Mouse (Mus musculus) embryonic facial prominence, embryonic 10.5 days (tissue): ENCODE results near the gene Slc9c1. TPM values are rescaled to one million over a fixed set of nuclear protein-coding genes. Genes with fewer than 3 reads are reported as not detected.
"Not testable (repeated sequence)": the region's sequence is repeated elsewhere in the genome, so short reads cannot be mapped to it uniquely, and the experiment has no call there.

Experiments
- DNase-seq: peaks from one replicate; pipeline ENCODE4 v3.0.0-alpha.2; 2017; ENCODE audit warnings: low spot score
- H3K27ac ChIP-seq: fragments of 300-500 bp; sonication (generic); replicated peaks from 2 replicates; pipeline ENCODE4 v1.5.1; 2016; ENCODE audit warnings: mild to moderate bottlenecking
- H3K27me3 ChIP-seq: fragments of 300-500 bp; sonication (generic); replicated peaks from 2 replicates; pipeline ENCODE4 v1.6.1; 2016; ENCODE audit warnings: low read depth, mild to moderate bottlenecking; ENCODE audit not compliant: poor library complexity, severe bottlenecking
- H3K36me3 ChIP-seq: fragments of 300-500 bp; sonication (generic); replicated peaks from 2 replicates; pipeline ENCODE4 v1.6.1; 2016; ENCODE audit warnings: mild to moderate bottlenecking, moderate library complexity
- H3K4me1 ChIP-seq: fragments of 300-500 bp; sonication (generic); 2 replicates; pipeline ENCODE4 v1.6.1; 2016
- H3K4me3 ChIP-seq: fragments of 300-500 bp; sonication (generic); 2 replicates; pipeline ENCODE4 v1.5.1; 2016; ENCODE audit warnings: mild to moderate bottlenecking, moderate library complexity
- H3K9me3 ChIP-seq: fragments of 300-500 bp; sonication (generic); 2 replicates; pipeline ENCODE4 v1.6.1; 2016; ENCODE audit warnings: mild to moderate bottlenecking
- WGBS: fragments of 180-500 bp; shearing (Covaris S2); methylation state at CpG from one replicate; pipeline ENCODE4 v1.1.7; 2016; 5-methylcytosine and 5-hydroxymethylcytosine counted together
- polyA plus RNA-seq: library from polyadenylated mRNA; unstranded; fragments of >200 nt; fragmentation: Nextera tagmentation; extraction: Ambion mirVana; gene quantifications from 2 replicates; pipeline ENCODE4 v1.2.1, GENCODE M21; 2016

Gene Slc9c1
- polyA plus RNA-seq: not detected in 2 replicates

DNA sequence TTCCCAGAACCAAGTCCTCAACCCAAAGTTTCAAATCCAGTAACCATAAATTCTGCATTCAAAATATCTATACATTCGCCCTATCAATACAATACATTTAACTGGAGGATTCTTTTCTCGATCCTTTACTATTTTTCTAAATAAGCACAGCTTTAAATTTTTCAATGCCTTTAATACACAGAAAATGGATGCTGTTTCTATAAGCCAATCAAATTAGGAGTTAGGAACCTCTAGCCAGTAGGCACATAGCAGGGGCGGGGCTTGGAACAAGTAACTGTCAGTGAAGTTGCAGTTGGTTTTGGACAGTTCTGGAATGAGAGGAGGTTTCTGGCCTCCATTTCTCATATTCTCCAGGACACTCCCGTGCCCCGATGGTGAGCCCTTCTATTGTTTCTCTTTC is at the start of gene Slc9c1:
Gene Slc9c1 (plus strand): TSS at position 301 of the 400 bp plus-strand sequence.
- DNase-seq: no peak
- Histone ChIP-seq H3K27ac (no peak within 1 kb of the TSS), H3K36me3 (no peaks in the 10 kb centered on the region), H3K4me1 (no peaks in the 10 kb centered on the region), H3K4me3 (no peak within 1 kb of the TSS), H3K27me3 (no peaks in the 10 kb centered on the region), H3K9me3 (no peaks in the 10 kb centered on the region)
- WGBS: 92% methylated on average over 5 of the region's 5 CpGs

DNA sequence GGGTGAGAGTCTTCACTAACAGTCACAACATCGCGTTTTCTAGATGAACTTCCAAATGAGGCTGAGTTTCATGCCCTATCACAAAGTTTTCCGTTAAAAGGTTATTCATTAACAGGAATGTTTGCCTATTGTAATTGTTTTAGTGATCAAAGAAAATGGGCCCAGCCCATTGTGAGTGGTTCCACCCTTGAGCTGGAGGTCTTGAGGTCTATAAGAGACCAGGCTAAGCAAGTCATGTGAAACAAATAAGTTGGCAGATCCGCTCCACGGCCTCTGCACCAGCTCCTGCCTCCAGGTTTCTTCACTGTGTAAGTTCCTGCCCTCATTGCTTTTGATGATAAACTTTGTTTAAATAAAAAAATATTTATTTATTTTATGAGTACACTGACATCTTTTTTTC is 42.2 kb upstream of the Slc9c1 start, which contains the start of gene Gm609:
Gene Gm609 (minus strand): TSS at position 43 of the 400 bp plus-strand sequence.
- no peak within 1 kb of the TSS for H3K4me3 ChIP-seq
- WGBS: 83% methylated on average over 5 of the region's 5 CpGs
- H3K4me1 ChIP-seq: no peaks in the 10 kb centered on the region
- H3K9me3 ChIP-seq: no peaks in the 10 kb centered on the region
- H3K27me3 ChIP-seq: no peaks in the 10 kb centered on the region
- H3K27ac ChIP-seq: no peak within 1 kb of the TSS
- DNase-seq: no peak
- H3K36me3 ChIP-seq: no peaks in the 10 kb centered on the region

DNA sequence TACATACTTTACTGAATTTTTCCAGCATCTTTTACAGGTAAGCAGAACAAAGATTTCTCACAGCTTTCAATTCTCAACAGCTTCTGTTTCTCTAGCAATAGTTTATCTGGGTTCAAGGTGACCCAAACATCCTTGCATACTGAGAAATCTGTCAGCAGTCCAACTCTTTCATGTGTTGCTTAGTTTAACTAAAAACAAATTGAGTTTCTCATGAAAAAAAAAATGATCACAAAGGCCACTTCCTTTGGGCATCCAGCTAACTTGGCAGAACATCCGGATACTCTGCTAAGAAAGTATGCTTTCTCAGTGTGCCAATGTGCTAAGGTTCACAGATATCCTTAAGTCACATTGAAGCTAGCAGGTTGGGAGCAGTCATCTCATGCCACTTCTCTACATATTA is 39.8 kb upstream of the Slc9c1 start:
- Histone ChIP-seq H3K36me3 (no peaks in the 10 kb centered on the region), H3K27ac (no peak overlapping the region), H3K4me3 (no peak overlapping the region), H3K9me3 (no peaks in the 10 kb centered on the region), H3K27me3 (no peaks in the 10 kb centered on the region), H3K4me1 (no peaks in the 10 kb centered on the region)
- DNase-seq: no peak
- 78% methylated on average over 1 of the region's 1 CpGs for WGBS

DNA sequence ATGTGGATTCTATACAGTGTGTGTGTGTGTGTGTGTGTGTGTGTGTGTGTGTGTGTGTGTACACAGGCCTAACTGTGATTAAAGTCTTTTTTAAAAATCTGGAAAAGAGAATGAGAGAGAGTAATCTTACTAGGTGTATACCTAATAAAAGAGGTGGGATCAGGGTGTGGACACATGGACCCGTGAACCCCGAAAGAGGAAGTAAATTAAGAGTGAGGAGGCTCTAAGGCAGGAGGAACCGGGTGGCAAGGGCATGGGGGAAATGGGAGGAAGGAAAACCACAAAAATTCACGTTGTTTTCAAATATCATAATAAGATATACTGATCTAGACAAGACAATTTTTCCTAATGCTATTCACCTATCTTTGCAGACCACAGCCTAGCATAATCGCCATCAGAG is 9.6 kb upstream of the Slc9c1 start:
- Histone ChIP-seq H3K36me3 (no peaks in the 10 kb centered on the region), H3K4me3 (no peak overlapping the region), H3K27me3 (no peaks in the 10 kb centered on the region), H3K27ac (no peak overlapping the region), H3K4me1 (no peaks in the 10 kb centered on the region), H3K9me3 (no peaks in the 10 kb centered on the region)
- DNase-seq: no peak
- WGBS: 80% methylated on average over 5 of the region's 5 CpGs

DNA sequence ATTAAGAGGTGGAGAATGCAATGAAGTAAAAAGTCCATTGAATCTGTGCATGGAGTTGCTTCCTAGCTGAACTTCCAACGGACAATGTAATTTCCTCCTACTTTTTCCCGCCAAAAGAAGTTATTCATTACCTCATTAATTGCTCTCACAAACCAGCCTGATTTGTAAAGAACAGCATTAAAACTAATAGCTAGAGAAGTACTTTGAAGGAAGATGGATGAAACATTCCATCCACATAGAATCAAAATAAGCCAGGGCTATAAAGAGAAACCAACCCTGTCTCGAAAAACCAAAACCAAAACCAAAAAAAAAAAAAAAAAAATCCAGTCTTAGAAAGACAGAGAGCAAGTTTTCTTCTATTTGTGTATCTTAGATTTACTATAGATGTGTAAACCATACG is 3.2 kb upstream of the Slc9c1 start, which contains the start of gene Gm17783:
Gene Gm17783 (minus strand): TSS at position 101 of the 400 bp plus-strand sequence.
- H3K27ac ChIP-seq: no peak within 1 kb of the TSS
- no peaks in the 10 kb centered on the region for H3K27me3 ChIP-seq
- H3K36me3 ChIP-seq: no peaks in the 10 kb centered on the region
- no peaks in the 10 kb centered on the region for H3K9me3 ChIP-seq
- H3K4me3 ChIP-seq: no peak within 1 kb of the TSS
- no peaks in the 10 kb centered on the region for H3K4me1 ChIP-seq
- DNase-seq: no peak
- 86% methylated on average over 4 of the region's 4 CpGs for whole genome bisulfite sequencing

DNA sequence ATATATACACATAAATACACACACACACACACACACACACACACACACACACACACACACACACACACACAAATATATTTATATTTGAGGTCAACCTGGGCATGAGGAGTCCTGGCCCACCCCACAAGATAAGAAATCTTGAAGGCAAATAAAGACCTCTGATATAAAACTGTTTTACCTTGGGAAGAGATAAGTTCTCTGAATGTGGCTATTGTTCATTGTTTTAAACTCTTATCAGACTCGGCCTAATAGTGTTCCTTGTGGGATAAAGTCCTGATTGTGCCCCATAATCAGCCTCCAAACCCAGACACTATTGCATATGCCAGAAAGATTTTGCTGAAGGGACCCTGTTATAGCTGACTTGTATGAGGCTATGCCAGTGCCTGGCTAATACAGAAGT is 3.2 kb downstream of the Slc9c1 start:
- H3K27me3 ChIP-seq, H3K4me3 ChIP-seq, H3K9me3 ChIP-seq, H3K27ac ChIP-seq, DNase-seq, H3K36me3 ChIP-seq, H3K4me1 ChIP-seq: not testable (repeated sequence)
- 67% methylated on average over 1 of the region's 1 CpGs for WGBS

DNA sequence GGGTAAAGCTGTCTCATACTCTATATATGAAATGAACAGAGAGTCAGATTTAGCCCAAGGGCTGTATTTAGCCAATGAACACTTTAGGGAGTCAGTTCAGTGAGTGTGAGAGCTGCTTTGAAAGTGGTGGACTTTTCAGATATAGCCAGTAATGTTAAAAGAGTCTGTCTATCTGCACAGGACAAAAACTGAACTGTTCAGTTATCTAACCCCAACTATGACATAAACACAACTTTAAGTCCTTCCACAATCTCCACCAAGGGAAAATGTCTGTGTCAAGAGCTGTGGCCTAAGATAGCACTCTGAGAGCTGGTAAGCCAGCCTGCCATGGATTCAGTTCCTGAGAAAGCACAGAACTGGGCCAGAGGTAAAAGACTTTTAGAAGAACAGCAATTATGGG is 7.0 kb downstream of the Slc9c1 start:
- DNase-seq: no peak
- H3K27me3 ChIP-seq: no peaks in the 10 kb centered on the region
- no peaks in the 10 kb centered on the region for H3K9me3 ChIP-seq
- H3K4me1 ChIP-seq: no peaks in the 10 kb centered on the region
- H3K27ac ChIP-seq: no peak overlapping the region
- no peaks in the 10 kb centered on the region for H3K36me3 ChIP-seq
- H3K4me3 ChIP-seq: no peak overlapping the region

DNA sequence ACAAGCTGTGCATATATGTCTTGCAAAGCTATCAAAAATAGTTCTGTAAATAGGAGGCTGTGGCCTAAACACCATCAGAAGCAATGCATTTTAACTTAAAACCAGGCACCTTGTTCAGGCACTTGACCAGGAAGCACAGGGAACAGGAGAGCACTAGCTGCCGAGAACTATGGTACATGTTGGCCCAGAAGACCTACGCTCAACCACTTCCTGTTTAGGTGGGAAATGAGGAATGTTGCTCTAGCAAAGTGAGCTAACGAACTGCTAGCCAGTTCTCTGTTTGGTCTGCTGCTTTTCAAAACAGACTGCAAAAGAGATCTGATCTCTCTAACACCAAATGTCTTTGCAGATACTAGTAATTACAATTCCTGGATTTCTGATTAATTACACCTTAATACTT is 9.2 kb downstream of the Slc9c1 start:
- no peak overlapping the region for H3K27ac ChIP-seq
- DNase-seq: no peak
- H3K4me3 ChIP-seq: no peak overlapping the region
- H3K27me3 ChIP-seq: no peaks in the 10 kb centered on the region
- H3K4me1 ChIP-seq: no peaks in the 10 kb centered on the region
- H3K36me3 ChIP-seq: no peaks in the 10 kb centered on the region
- whole genome bisulfite sequencing: 76% methylated on average over 3 of the region's 3 CpGs
- no peaks in the 10 kb centered on the region for H3K9me3 ChIP-seq

DNA sequence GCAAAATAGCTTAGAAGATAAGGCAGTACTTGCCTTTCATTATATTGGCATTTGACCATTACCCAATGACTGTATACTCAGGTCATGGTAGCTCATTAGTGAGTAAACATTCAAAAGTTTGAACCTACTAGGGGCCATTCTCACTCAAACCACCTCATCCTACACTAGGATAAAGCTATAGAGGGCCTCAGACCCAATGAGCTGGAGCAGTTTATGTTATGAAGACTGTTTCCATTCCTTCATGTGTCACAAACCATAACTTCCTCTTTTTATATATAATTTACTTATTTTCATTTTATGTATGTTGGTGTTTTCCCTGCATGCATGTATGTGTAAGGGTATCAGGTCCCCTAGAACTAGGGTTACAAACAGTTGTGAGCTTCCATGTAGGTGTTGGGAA is 12.9 kb downstream of the Slc9c1 start:
- Histone ChIP-seq H3K4me1 (no peaks in the 10 kb centered on the region), H3K27ac (no peak overlapping the region), H3K27me3 (no peaks in the 10 kb centered on the region), H3K9me3 (no peaks in the 10 kb centered on the region), H3K4me3 (no peak overlapping the region), H3K36me3 (no peaks in the 10 kb centered on the region)
- DNase-seq: no peak

DNA sequence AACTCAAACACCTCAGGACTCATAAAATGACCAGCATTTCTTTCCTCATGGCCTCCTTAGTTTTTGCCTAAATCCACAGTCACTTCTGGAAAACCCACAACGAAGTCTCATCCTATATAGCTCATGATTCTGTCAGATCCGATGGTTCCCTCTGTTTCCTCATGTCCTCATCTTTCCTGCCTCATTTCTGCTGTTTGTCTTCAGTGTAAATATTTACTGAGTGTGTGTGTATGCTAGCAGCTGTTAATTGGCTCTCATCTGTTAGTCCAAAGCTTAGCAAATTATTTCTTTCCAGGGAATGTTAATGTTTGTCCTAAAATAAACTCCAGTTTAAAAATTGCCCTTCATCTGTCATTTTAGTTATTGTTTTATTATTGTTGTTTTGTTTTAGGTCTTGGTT is 16.5 kb downstream of the Slc9c1 start:
- WGBS: 87% methylated on average over 2 of the region's 2 CpGs
- Histone ChIP-seq H3K27me3 (no peaks in the 10 kb centered on the region), H3K36me3 (no peaks in the 10 kb centered on the region), H3K4me1 (no peaks in the 10 kb centered on the region), H3K9me3 (no peaks in the 10 kb centered on the region), H3K27ac (no peak overlapping the region), H3K4me3 (no peak overlapping the region)
- DNase-seq: no peak

DNA sequence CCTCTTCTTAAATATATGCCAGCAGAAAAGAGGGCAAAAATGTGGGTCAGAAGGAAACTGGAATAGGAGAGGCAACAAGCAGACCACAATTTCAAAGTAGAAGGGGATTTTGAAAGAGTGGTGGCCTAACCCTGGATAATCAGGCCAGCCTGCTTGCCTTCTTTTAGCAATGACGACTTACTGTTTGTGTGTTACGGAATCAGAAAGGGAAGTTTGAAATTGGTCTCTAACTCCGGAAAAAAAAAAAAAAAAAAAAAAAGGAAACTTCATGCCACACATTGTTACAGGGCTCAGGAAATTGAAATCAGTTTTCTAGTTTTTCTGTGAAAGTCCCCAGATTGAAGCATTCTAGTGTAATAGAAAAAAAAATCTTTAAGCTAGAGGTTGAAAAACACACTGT is 26.6 kb downstream of the Slc9c1 start:
- no peaks in the 10 kb centered on the region for H3K4me1 ChIP-seq
- H3K9me3 ChIP-seq: no peaks in the 10 kb centered on the region
- H3K36me3 ChIP-seq: no peaks in the 10 kb centered on the region
- no peak for DNase-seq
- no peaks in the 10 kb centered on the region for H3K27me3 ChIP-seq
- H3K27ac ChIP-seq: no peak overlapping the region
- 56% methylated on average over 3 of the region's 3 CpGs for WGBS
- no peak overlapping the region for H3K4me3 ChIP-seq

DNA sequence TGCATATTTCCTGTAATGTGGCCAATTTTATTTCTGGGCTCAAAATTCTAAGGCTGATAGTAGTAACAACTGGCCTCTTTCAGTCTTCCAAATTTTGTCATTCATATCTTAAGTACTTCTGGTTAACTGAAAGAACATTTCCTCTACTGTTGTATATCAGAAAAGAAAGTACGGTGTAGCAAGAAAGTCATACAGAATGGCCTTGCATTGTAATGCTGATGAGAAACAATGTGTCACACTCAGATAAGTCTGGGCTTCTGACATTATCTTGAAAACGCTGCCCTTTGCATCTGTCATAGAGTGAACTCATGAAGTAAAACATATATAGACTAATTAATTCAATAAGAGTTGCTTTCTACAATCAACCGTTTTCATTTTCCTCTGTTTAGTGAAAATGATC is 37.2 kb downstream of the Slc9c1 start:
- Histone ChIP-seq H3K27me3 (no peaks in the 10 kb centered on the region), H3K4me1 (no peaks in the 10 kb centered on the region), H3K9me3 (no peaks in the 10 kb centered on the region), H3K27ac (no peak overlapping the region), H3K36me3 (no peaks in the 10 kb centered on the region), H3K4me3 (no peak overlapping the region)
- DNase-seq: no peak
- WGBS: 90% methylated on average over 3 of the region's 3 CpGs

DNA sequence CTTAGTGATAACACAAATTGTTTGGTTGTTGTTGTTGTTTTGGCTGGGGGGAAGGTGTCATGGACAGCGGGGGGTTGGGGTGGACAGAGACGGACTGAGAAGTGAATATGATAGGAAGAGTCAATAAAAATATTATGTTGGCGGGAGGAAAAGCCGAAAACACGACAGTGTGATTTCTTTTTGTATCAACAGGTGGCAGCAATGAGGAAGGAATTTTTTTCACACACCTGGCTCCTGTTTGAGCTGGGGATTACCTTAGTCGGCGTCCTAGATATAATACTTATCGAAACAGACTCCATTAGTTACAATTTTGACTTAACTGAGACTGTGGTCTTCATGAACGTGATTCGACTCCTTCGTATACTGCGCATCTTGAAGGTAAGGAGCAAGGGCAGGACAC is 44.8 kb downstream of the Slc9c1 start:
- 60% methylated on average over 12 of the region's 12 CpGs for WGBS
- Histone ChIP-seq H3K9me3 (no peaks in the 10 kb centered on the region), H3K4me3 (no peak overlapping the region), H3K4me1 (no peaks in the 10 kb centered on the region), H3K27me3 (no peaks in the 10 kb centered on the region), H3K27ac (no peak overlapping the region), H3K36me3 (no peaks in the 10 kb centered on the region)
- DNase-seq: no peak

DNA sequence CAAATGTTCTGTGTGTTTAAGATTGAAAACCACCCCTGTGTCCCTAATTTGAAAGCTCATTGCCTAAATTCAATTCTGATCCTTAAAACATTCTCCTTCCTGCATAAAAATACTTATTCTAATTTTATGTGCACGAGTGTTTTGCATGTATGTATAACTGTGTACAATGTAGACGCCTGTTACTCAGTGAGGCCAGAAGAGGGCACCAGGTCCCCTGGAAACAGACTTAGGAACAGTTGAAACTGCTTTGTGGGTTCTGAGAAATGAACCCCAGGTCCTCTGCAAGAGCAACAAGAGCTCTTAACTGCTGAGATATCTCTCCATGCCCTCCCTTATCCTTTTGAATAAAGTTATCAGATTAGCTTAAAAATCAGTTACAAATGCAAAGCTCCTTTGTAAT is 47.4 kb downstream of the Slc9c1 start:
- Histone ChIP-seq H3K27me3 (no peaks in the 10 kb centered on the region), H3K4me1 (no peaks in the 10 kb centered on the region), H3K9me3 (no peaks in the 10 kb centered on the region), H3K27ac (no peak overlapping the region), H3K4me3 (no peak overlapping the region), H3K36me3 (no peaks in the 10 kb centered on the region)
- 38% methylated on average over 2 of the region's 2 CpGs for WGBS
- no peak for DNase-seq
